Mouse (Mus musculus) forebrain, embryonic 13.5 days (tissue): Measurements from ENCODE around the gene Impg1. TPM values are rescaled to one million over a fixed set of nuclear protein-coding genes. Genes with fewer than 3 reads are reported as not detected.

Experiments used
- ATAC-seq: fragments of 200-750 bp; cut with Nextera tagmentation; 2 replicates; pipeline ENCODE4 v1.8.0; 2017
- H3K27ac ChIP-seq: fragments of 300-500 bp; sonication (generic); 2 replicates; pipeline ENCODE4 v1.5.1; 2015; ENCODE audit warnings: inconsistent platforms, mild to moderate bottlenecking, moderate library complexity
- H3K27me3 ChIP-seq: fragments of 300-500 bp; sonication (generic); 2 replicates; pipeline ENCODE4 v1.6.1; 2015; ENCODE audit warnings: mild to moderate bottlenecking, inconsistent platforms
- H3K36me3 ChIP-seq: fragments of 300-500 bp; sonication (generic); 2 replicates; pipeline ENCODE4 v1.6.1; 2015; ENCODE audit warnings: mild to moderate bottlenecking, inconsistent platforms; ENCODE audit not compliant: poor library complexity, severe bottlenecking
- H3K4me1 ChIP-seq: fragments of 300-500 bp; sonication (generic); 2 replicates; pipeline ENCODE4 v1.6.1; 2015; ENCODE audit warnings: inconsistent platforms
- H3K4me2 ChIP-seq: fragments of 300-500 bp; sonication (generic); 2 replicates; pipeline ENCODE4 v1.6.1; 2015; ENCODE audit warnings: inconsistent platforms, mild to moderate bottlenecking, moderate library complexity
- H3K4me3 ChIP-seq: fragments of 300-500 bp; sonication (generic); 2 replicates; pipeline ENCODE4 v1.5.1; 2015; ENCODE audit warnings: mild to moderate bottlenecking, inconsistent platforms
- H3K9ac ChIP-seq: fragments of 300-500 bp; sonication (generic); 2 replicates; pipeline ENCODE4 v1.6.1; 2015; ENCODE audit warnings: mild to moderate bottlenecking, inconsistent platforms
- H3K9me3 ChIP-seq: fragments of 300-500 bp; sonication (generic); replicated peaks from 2 replicates; pipeline ENCODE4 v1.6.1; 2016; ENCODE audit warnings: inconsistent platforms
- WGBS: fragments of 180-500 bp; shearing (Covaris S2); methylation state at CpG from one replicate; pipeline ENCODE4 v1.1.7; 2015; 5-methylcytosine and 5-hydroxymethylcytosine counted together
- polyA plus RNA-seq: library from polyadenylated mRNA; unstranded; fragments of >200 nt; fragmentation: Nextera tagmentation; extraction: Ambion mirVana; gene quantifications from 2 replicates; pipeline ENCODE4 v1.2.1, GENCODE M21; 2015

The Impg1 gene
- polyA plus RNA-seq, 1 experiment from 2014 or later, result not detected

DNA sequence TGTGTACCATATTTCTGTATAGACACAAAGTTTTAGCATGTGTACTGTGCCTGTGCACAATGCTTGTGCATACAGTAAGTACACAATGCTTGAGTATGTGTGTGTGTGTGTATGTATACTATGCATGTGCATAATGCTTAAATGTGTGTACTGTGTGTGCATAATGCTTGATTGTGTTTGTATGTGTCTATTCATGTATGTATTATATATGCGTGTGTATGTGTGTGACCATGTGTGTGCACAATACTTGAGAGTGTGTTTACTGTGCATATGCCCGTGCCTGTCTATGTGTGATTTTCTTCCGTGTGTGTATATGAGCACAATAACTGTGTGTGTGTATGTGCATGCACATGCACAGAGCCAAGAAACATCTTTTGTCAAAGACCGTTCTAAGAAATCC is 158.9 kb downstream of the Impg1 start:
- ATAC-seq, result peak; percentile 73
- Histone ChIP-seq H3K4me2 (peak overlapping the region; percentile 40), H3K27me3 (no peaks in the 10 kb centered on the region), H3K9ac (no peak overlapping the region), H3K9me3 (no peaks in the 10 kb centered on the region), H3K27ac (no peak overlapping the region), H3K4me3 (no peak overlapping the region), H3K4me1 (no peaks in the 10 kb centered on the region), H3K36me3 (no peaks in the 10 kb centered on the region)
- 79% methylated on average over 4 of the region's 4 CpGs for WGBS

GRCm38 (mm10) chr9:80303518-80303917 is 161.8 kb downstream of the Impg1 start:
- Histone ChIP-seq H3K9ac (no peak overlapping the region), H3K4me3 (no peak overlapping the region), H3K4me1 (no peaks in the 10 kb centered on the region), H3K27me3 (no peaks in the 10 kb centered on the region), H3K4me2 (no peak overlapping the region), H3K36me3 (no peaks in the 10 kb centered on the region), H3K9me3 (no peaks in the 10 kb centered on the region), H3K27ac (no peak overlapping the region)
- no peak for ATAC-seq
- WGBS, result 74% methylated on average over 4 of the region's 4 CpGs

GRCm38 (mm10) chr9:80299031-80299430 is 166.2 kb downstream of the Impg1 start:
- no peak overlapping the region for H3K4me2 ChIP-seq
- H3K4me3 ChIP-seq, result no peak overlapping the region
- WGBS, result 94% methylated on average over 9 of the region's 9 CpGs
- H3K9ac ChIP-seq, result no peak overlapping the region
- H3K27ac ChIP-seq, result no peak overlapping the region
- no peaks in the 10 kb centered on the region for H3K36me3 ChIP-seq
- no peaks in the 10 kb centered on the region for H3K4me1 ChIP-seq
- no peak for ATAC-seq
- no peaks in the 10 kb centered on the region for H3K27me3 ChIP-seq
- H3K9me3 ChIP-seq, result no peaks in the 10 kb centered on the region

DNA sequence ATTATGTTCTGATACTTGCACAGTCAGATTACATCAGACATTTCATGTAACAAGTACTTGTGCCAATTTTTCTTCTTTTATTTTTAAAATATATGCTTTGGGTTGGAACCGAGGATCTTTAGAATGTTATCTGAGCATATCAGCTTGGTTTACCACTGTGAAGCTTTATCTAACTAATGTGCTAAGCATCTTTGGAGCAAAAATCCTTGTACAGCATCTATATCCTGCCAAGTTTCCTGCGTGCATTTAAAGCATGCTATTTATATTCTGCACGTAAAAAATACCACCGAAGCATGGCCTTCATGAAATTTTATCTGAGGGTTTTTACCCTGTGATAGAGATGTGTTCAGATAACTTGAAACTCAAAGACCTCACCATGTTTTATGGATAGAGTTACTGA is 169.2 kb downstream of the Impg1 start:
- H3K4me1 ChIP-seq, result no peaks in the 10 kb centered on the region
- ATAC-seq, result no peak
- no peaks in the 10 kb centered on the region for H3K27me3 ChIP-seq
- H3K27ac ChIP-seq, result no peak overlapping the region
- H3K36me3 ChIP-seq, result no peaks in the 10 kb centered on the region
- no peak overlapping the region for H3K9ac ChIP-seq
- H3K4me3 ChIP-seq, result no peak overlapping the region
- 0 out of 2 replicates have a peak, but pooled peaks cover 4% of the 10 kb centered on the region for H3K9me3 ChIP-seq
- H3K4me2 ChIP-seq, result no peak overlapping the region
- WGBS, result 81% methylated on average over 4 of the region's 4 CpGs

DNA sequence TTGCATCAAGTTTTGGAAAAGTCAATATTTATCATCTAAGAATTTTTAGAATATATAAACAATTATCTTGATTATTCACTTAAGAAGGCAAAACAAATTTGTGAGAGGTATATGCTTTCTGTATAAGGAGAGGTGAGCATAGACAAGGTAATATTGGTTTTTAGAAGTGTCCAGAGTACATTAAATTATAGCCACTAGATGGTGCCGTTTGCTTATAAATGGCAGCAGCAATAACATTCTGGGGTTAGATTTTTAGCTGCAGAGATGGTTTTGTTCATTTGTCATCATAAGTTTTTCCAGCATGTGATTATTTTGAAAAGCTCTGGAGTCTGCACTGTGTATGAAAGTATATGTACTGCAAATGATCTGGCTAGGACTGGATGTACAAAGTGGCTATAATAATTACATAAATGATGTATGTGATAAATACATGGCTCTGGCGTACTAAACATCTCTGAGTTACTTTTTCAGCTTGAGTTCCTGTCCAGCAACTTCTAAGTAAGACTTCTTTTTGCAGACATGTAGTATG is 172.2 kb downstream of the Impg1 start:
- 53% methylated on average over 2 of the region's 2 CpGs for WGBS
- Histone ChIP-seq H3K9me3 (0 out of 2 replicates have a peak, but pooled peaks cover 4% of the 10 kb centered on the region), H3K36me3 (no peaks in the 10 kb centered on the region), H3K4me1 (no peaks in the 10 kb centered on the region), H3K27me3 (no peaks in the 10 kb centered on the region), H3K9ac (no peak overlapping the region), H3K4me2 (no peak overlapping the region), H3K4me3 (no peak overlapping the region), H3K27ac (no peak overlapping the region)
- peak; percentile 74 for ATAC-seq

- Histone ChIP-seq H3K4me1 (no peaks in the 10 kb centered on the region), H3K36me3 (no peaks in the 10 kb centered on the region), H3K9ac (no peak overlapping the region), H3K4me3 (no peak overlapping the region), H3K9me3 (no peaks in the 10 kb centered on the region), H3K27me3 (no peaks in the 10 kb centered on the region), H3K4me2 (no peak overlapping the region), H3K27ac (no peak overlapping the region)
- WGBS, result 87% methylated on average over 7 of the region's 7 CpGs
- no peak for ATAC-seq
Measured at GRCm38 (mm10) chr9:80286845-80287244, 178.4 kb downstream of the Impg1 start.

DNA sequence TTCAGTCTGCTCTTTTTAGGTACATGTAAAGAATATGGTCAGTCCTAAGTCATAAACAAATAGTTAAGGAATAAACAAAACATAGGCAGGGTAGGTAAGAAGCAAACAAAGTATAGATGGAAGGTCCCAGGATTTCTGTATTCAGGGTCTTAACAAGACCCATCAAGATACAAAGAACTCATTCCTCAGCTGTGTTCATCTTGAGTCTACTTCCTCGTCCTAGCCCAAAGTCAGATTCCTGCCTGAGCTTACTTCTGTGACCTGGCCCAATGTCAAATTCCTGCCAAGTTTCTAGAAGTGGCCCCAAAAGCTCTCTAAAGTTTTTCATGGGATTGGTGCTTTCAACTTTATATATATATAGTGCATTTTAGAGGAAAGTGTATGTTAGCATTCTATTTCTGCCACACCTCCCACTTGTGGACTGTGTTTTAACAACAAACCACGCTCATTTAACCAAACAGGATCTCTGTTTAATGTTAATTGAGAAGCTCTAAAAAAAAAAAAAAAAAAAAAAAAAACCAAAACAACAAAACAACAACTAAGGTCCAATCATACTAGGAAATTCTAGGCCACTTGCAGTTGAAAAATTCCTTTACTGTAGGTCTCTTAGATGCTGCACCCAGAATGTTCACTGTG is 180.6 kb downstream of the Impg1 start:
- no peaks in the 10 kb centered on the region for H3K4me1 ChIP-seq
- H3K36me3 ChIP-seq, result no peaks in the 10 kb centered on the region
- no peaks in the 10 kb centered on the region for H3K27me3 ChIP-seq
- H3K9me3 ChIP-seq, result no peaks in the 10 kb centered on the region
- H3K4me3 ChIP-seq, result no peak overlapping the region
- WGBS, result 82% methylated on average over 2 of the region's 2 CpGs
- H3K4me2 ChIP-seq, result no peak overlapping the region
- no peak for ATAC-seq
- H3K27ac ChIP-seq, result no peak overlapping the region
- no peak overlapping the region for H3K9ac ChIP-seq

DNA sequence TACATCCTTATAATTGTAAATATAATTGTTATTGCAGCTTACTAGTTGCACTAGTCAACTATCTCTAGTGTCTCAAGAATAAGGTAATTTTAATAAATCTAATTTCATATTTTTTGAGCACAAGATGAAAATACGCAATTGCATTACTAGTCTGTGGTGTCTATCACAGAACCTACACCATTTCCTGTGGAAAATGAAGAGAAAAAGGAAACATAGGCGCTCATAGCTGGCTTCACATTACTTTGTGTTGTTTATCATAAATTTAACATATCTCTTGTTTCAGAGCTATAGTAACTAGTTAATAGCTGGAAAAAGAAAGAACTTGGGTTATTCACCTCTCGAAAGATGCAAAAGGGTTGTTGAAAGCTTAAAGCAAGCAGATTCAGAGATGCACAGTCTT is 182.9 kb downstream of the Impg1 start:
- 93% methylated on average over 3 of the region's 3 CpGs for WGBS
- Histone ChIP-seq H3K4me1 (no peaks in the 10 kb centered on the region), H3K4me3 (no peak overlapping the region), H3K9me3 (no peaks in the 10 kb centered on the region), H3K27ac (no peak overlapping the region), H3K27me3 (0 out of 2 replicates have a peak, but pooled peaks cover 3% of the 10 kb centered on the region), H3K4me2 (no peak overlapping the region), H3K36me3 (no peaks in the 10 kb centered on the region), H3K9ac (no peak overlapping the region)
- no peak for ATAC-seq

DNA sequence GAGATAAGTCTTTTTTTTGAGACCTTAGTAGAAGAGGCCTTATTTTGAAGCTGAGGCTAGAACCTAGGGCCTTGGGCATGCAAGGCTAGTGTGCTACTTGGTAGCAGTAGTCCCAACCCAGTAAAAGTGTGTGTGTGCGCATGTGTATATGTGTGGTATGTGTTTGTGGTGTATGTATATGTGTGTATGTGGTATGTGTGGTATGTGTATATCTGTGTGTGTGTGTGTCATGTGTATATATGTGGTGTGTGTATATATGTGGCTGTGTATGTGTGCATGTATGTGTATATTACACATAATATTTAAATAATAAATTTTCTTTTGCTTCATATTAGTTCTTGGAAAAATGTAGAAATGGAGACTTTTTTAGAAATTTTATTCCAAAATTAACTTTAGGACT is 184.6 kb downstream of the Impg1 start:
- Histone ChIP-seq H3K9me3 (no peaks in the 10 kb centered on the region), H3K36me3 (no peaks in the 10 kb centered on the region), H3K27ac (no peak overlapping the region), H3K4me1 (no peaks in the 10 kb centered on the region), H3K4me3 (no peak overlapping the region), H3K9ac (no peak overlapping the region), H3K27me3 (peaks cover 3% of the 10 kb centered on the region; the same call in 1 of the 2 replicates), H3K4me2 (no peak overlapping the region)
- WGBS, result 100% methylated on average over 1 of the region's 1 CpGs
- no peak for ATAC-seq

- Histone ChIP-seq H3K4me2 (no peak overlapping the region), H3K4me3 (no peak overlapping the region), H3K4me1 (no peaks in the 10 kb centered on the region), H3K27ac (no peak overlapping the region), H3K36me3 (no peaks in the 10 kb centered on the region), H3K27me3 (peaks cover 3% of the 10 kb centered on the region; the same call in 1 of the 2 replicates), H3K9ac (no peak overlapping the region), H3K9me3 (no peaks in the 10 kb centered on the region)
- ATAC-seq, result no peak
- 81% methylated on average over 6 of the region's 6 CpGs for WGBS
Measured at GRCm38 (mm10) chr9:80277770-80278169, 187.5 kb downstream of the Impg1 start.

DNA sequence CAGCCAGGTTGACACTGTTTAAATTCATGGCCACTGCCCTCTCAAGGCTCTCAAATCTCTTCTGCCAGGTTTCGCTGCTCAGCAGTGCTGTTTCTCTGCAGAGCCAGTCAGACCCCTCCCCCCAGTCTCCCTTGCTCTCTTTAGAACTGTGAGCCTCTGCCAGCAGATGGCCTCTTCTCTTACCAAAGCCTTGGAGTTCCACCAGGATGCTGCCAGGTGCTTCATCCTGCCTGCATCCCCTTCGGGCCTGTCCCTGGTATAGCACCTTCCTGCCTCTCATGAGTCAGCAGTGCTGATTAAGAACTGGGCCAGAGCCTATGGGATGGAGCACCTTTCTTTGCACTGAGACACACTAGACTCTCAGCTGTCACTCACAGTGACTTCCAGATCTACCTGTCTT is 188.1 kb downstream of the Impg1 start:
- ATAC-seq, result no peak
- no peaks in the 10 kb centered on the region for H3K36me3 ChIP-seq
- H3K9me3 ChIP-seq, result no peaks in the 10 kb centered on the region
- WGBS, result 46% methylated on average over 2 of the region's 2 CpGs
- no peak overlapping the region for H3K27ac ChIP-seq
- no peak overlapping the region for H3K4me3 ChIP-seq
- H3K4me1 ChIP-seq, result peaks cover 5% of the 10 kb centered on the region
- H3K9ac ChIP-seq, result no peak overlapping the region
- no peak overlapping the region for H3K4me2 ChIP-seq
- peaks cover 3% of the 10 kb centered on the region; the same call in 1 of the 2 replicates for H3K27me3 ChIP-seq

DNA sequence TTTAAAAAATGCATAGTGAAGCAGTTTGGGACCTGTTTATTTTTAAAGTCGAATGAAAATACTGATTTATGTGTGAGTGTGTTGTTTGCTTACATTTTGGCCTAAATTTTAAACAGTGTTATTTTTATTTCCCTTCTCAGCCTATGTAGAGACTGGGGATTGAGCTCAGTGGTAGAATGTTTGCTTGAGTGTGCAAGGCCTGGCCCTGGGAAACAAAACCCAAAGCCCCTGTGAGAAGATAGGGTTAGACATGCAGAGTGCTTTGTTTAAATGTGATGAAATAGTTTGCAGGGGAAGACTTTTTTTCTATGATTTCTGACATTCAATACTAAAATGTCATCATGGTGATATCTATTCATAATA is 189.5 kb downstream of the Impg1 start:
- Histone ChIP-seq H3K36me3 (no peaks in the 10 kb centered on the region), H3K4me3 (no peak overlapping the region), H3K4me1 (peaks cover 6% of the 10 kb centered on the region), H3K9me3 (no peaks in the 10 kb centered on the region), H3K9ac (no peak overlapping the region), H3K27me3 (peaks cover 3% of the 10 kb centered on the region; the same call in 1 of the 2 replicates), H3K4me2 (no peak overlapping the region), H3K27ac (no peak overlapping the region)
- no peak for ATAC-seq
- 83% methylated on average over 1 of the region's 1 CpGs for WGBS
